Mouse (Mus musculus) kidney, embryonic 15.5 days (tissue): Measurements from ENCODE around the gene Crocc2. TPM values are rescaled to one million over a fixed set of nuclear protein-coding genes. Genes with fewer than 3 reads are reported as not detected.
"Not testable (repeated sequence)": the region's sequence is repeated elsewhere in the genome, so short reads cannot be mapped to it uniquely, and the experiment has no call there.

ENCODE experiments used
- ATAC-seq: fragments of 200-750 bp; cut with Nextera tagmentation; replicated peaks from 2 replicates; pipeline ENCODE4 v1.8.0; 2017; ENCODE audit warnings: moderate TSS enrichment; ENCODE audit not compliant: low FRiP score
- H3K27ac ChIP-seq: fragments of 300-500 bp; sonication (generic); 2 replicates; pipeline ENCODE4 v1.5.1; 2015; ENCODE audit warnings: mild to moderate bottlenecking, inconsistent platforms
- H3K27me3 ChIP-seq: fragments of 300-500 bp; sonication (generic); 2 replicates; pipeline ENCODE4 v1.6.1; 2015; ENCODE audit warnings: inconsistent platforms
- H3K36me3 ChIP-seq: fragments of 300-500 bp; sonication (generic); 2 replicates; pipeline ENCODE4 v1.6.1; 2015; ENCODE audit warnings: inconsistent platforms
- H3K4me1 ChIP-seq: fragments of 300-500 bp; sonication (generic); 2 replicates; pipeline ENCODE4 v1.6.1; 2015; ENCODE audit warnings: inconsistent platforms
- H3K4me2 ChIP-seq: fragments of 300-500 bp; sonication (generic); 2 replicates; pipeline ENCODE4 v1.6.1; 2015; ENCODE audit warnings: moderate library complexity, mild to moderate bottlenecking, inconsistent platforms
- H3K4me3 ChIP-seq: fragments of 300-500 bp; sonication (generic); replicated peaks from 2 replicates; pipeline ENCODE4 v1.5.1; 2015; ENCODE audit warnings: mild to moderate bottlenecking, inconsistent platforms
- H3K9ac ChIP-seq: fragments of 300-500 bp; sonication (generic); 2 replicates; pipeline ENCODE4 v1.6.1; 2015; ENCODE audit warnings: mild to moderate bottlenecking, inconsistent platforms
- H3K9me3 ChIP-seq: fragments of 300-500 bp; sonication (generic); replicated peaks from 2 replicates; pipeline ENCODE4 v1.6.1; 2016; ENCODE audit warnings: inconsistent platforms
- WGBS: fragments of 180-500 bp; shearing (Covaris S2); methylation state at CpG from one replicate; pipeline ENCODE4 v1.1.7; 2015; ENCODE audit warnings: mixed read lengths; 5-methylcytosine and 5-hydroxymethylcytosine counted together
- polyA plus RNA-seq: library from polyadenylated mRNA; unstranded; fragments of >200 nt; fragmentation: Nextera tagmentation; extraction: Ambion mirVana; gene quantifications from 2 replicates; pipeline ENCODE4 v1.2.1, GENCODE M21; 2015

Gene Crocc2
- polyA plus RNA-seq, 1 experiment from 2014 or later: 0.25 TPM

- no peak overlapping the region for H3K4me2 ChIP-seq
- H3K27ac ChIP-seq: no peak overlapping the region
- no peak overlapping the region for H3K9ac ChIP-seq
- ATAC-seq: no peak
- H3K4me3 ChIP-seq: no peak overlapping the region
- no peaks in the 10 kb centered on the region for H3K36me3 ChIP-seq
- H3K9me3 ChIP-seq: no peaks in the 10 kb centered on the region
- no peaks in the 10 kb centered on the region for H3K4me1 ChIP-seq
- 85% methylated on average over 11 of the region's 11 CpGs for WGBS
- 0 out of 2 replicates have a peak, but pooled peaks cover 5% of the 10 kb centered on the region for H3K27me3 ChIP-seq
Observed at GRCm38 (mm10) chr1:93166346-93167079, 2.0 kb upstream of the Crocc2 start.

- 76% methylated on average over 4 of the region's 4 CpGs for WGBS
- no peak overlapping the region for H3K27ac ChIP-seq
- H3K36me3 ChIP-seq: no peaks in the 10 kb centered on the region
- H3K9ac ChIP-seq: no peak overlapping the region
- H3K4me2 ChIP-seq: no peak overlapping the region
- ATAC-seq: no peak
- H3K4me3 ChIP-seq: no peak overlapping the region
- H3K4me1 ChIP-seq: peaks cover 31% of the 10 kb centered on the region
- H3K9me3 ChIP-seq: no peaks in the 10 kb centered on the region
- peaks cover 5% of the 10 kb centered on the region; the same call in 1 of the 2 replicates for H3K27me3 ChIP-seq
Observed at GRCm38 (mm10) chr1:93173665-93174064, 5.1 kb downstream of the Crocc2 start.

- no peak overlapping the region for H3K9ac ChIP-seq
- no peak overlapping the region for H3K4me2 ChIP-seq
- H3K4me3 ChIP-seq: no peak overlapping the region
- ATAC-seq: peak; percentile 49
- H3K4me1 ChIP-seq: peaks cover 31% of the 10 kb centered on the region
- peaks cover 5% of the 10 kb centered on the region; the same call in 1 of the 2 replicates for H3K27me3 ChIP-seq
- H3K36me3 ChIP-seq: no peaks in the 10 kb centered on the region
- H3K27ac ChIP-seq: no peak overlapping the region
- under 1% methylated on average over 4 of the region's 4 CpGs for WGBS
- H3K9me3 ChIP-seq: no peaks in the 10 kb centered on the region
Observed at GRCm38 (mm10) chr1:93174399-93174798, 5.9 kb downstream of the Crocc2 start.

- 13% methylated on average over 6 of the region's 6 CpGs for WGBS
- Histone ChIP-seq H3K4me2 (peak overlapping the region; percentile 80), H3K4me3 (peak overlapping the region; percentile 40; the same call in 1 of the 2 replicates), H3K36me3 (no peaks in the 10 kb centered on the region), H3K27me3 (peaks cover 1% of the 10 kb centered on the region; the same call in 1 of the 2 replicates), H3K9ac (no peak overlapping the region), H3K27ac (peak overlapping the region; percentile 89), H3K9me3 (no peaks in the 10 kb centered on the region), H3K4me1 (peaks cover 31% of the 10 kb centered on the region)
- no peak for ATAC-seq
Observed at GRCm38 (mm10) chr1:93175849-93176248, 7.3 kb downstream of the Crocc2 start.

- Histone ChIP-seq H3K9me3 (no peaks in the 10 kb centered on the region), H3K4me3 (peak overlapping the region; percentile 40), H3K4me1 (peaks cover 31% of the 10 kb centered on the region), H3K4me2 (peak overlapping the region; percentile 80), H3K36me3 (no peaks in the 10 kb centered on the region), H3K9ac (peak overlapping the region; percentile 24; the same call in 1 of the 2 replicates), H3K27me3 (no peaks in the 10 kb centered on the region; the same call in 1 of the 2 replicates), H3K27ac (peak overlapping the region; percentile 89)
- WGBS: 2% methylated on average over 42 of the region's 44 CpGs
- ATAC-seq: peak; percentile 83
Observed at GRCm38 (mm10) chr1:93176525-93177332, 8.2 kb downstream of the Crocc2 start.

GRCm38 (mm10) chr1:93182281-93182680, 13.8 kb downstream of the Crocc2 start:
- WGBS: 90% methylated on average over 7 of the region's 7 CpGs
- Histone ChIP-seq H3K4me2 (no peak overlapping the region), H3K27me3 (no peaks in the 10 kb centered on the region), H3K4me3 (no peak overlapping the region), H3K9ac (no peak overlapping the region), H3K9me3 (no peaks in the 10 kb centered on the region), H3K4me1 (peaks cover 3% of the 10 kb centered on the region), H3K27ac (no peak overlapping the region), H3K36me3 (no peaks in the 10 kb centered on the region)
- ATAC-seq: no peak

GRCm38 (mm10) chr1:93184071-93184828, 15.7 kb downstream of the Crocc2 start:
- Histone ChIP-seq H3K36me3 (no peaks in the 10 kb centered on the region), H3K9me3 (no peaks in the 10 kb centered on the region), H3K4me2 (no peak overlapping the region), H3K27ac (no peak overlapping the region), H3K4me1 (peaks cover 15% of the 10 kb centered on the region), H3K27me3 (no peaks in the 10 kb centered on the region), H3K9ac (no peak overlapping the region), H3K4me3 (no peak overlapping the region)
- no peak for ATAC-seq
- WGBS: 78% methylated on average over 14 of the region's 14 CpGs

- peaks cover 26% of the 10 kb centered on the region for H3K4me1 ChIP-seq
- 11% methylated on average over 16 of the region's 17 CpGs for WGBS
- H3K9ac ChIP-seq: no peak overlapping the region
- H3K27ac ChIP-seq: no peak overlapping the region
- H3K4me2 ChIP-seq: peak overlapping the region; percentile 36
- no peaks in the 10 kb centered on the region for H3K9me3 ChIP-seq
- H3K4me3 ChIP-seq: no peak overlapping the region
- H3K27me3 ChIP-seq: peaks cover 13% of the 10 kb centered on the region
- no peak for ATAC-seq
- H3K36me3 ChIP-seq: no peaks in the 10 kb centered on the region
Observed at GRCm38 (mm10) chr1:93190726-93191305, 22.3 kb downstream of the Crocc2 start.

- no peaks in the 10 kb centered on the region for H3K9me3 ChIP-seq
- no peaks in the 10 kb centered on the region for H3K36me3 ChIP-seq
- H3K27me3 ChIP-seq: peaks cover 10% of the 10 kb centered on the region
- H3K4me3 ChIP-seq: no peak overlapping the region
- no peak overlapping the region for H3K27ac ChIP-seq
- peaks cover 8% of the 10 kb centered on the region for H3K4me1 ChIP-seq
- 93% methylated on average over 3 of the region's 3 CpGs for WGBS
- H3K9ac ChIP-seq: no peak overlapping the region
- no peak for ATAC-seq
- no peak overlapping the region for H3K4me2 ChIP-seq
Observed at GRCm38 (mm10) chr1:93194961-93195360, 26.4 kb downstream of the Crocc2 start.

- ATAC-seq, H3K27ac ChIP-seq, H3K9me3 ChIP-seq, H3K36me3 ChIP-seq, H3K27me3 ChIP-seq, H3K9ac ChIP-seq, H3K4me1 ChIP-seq, H3K4me2 ChIP-seq, H3K4me3 ChIP-seq: not testable (repeated sequence)
- 80% methylated on average over 2 of the region's 2 CpGs for WGBS
Observed at GRCm38 (mm10) chr1:93197454-93197853, 28.9 kb downstream of the Crocc2 start.

- 76% methylated on average over 3 of the region's 3 CpGs for whole genome bisulfite sequencing
- no peak for ATAC-seq
- H3K27ac ChIP-seq: peak overlapping the region; percentile 37; the same call in 1 of the 2 replicates
Observed at GRCm38 (mm10) chr1:93197916-93198315, 29.4 kb downstream of the Crocc2 start.

More at GRCm38 (mm10) chr1:93197916-93198315, 29.4 kb downstream of the Crocc2 start:
- no peaks in the 10 kb centered on the region for H3K36me3 ChIP-seq
- H3K9ac ChIP-seq: no peak overlapping the region
- H3K4me1 ChIP-seq: no peaks in the 10 kb centered on the region
- no peaks in the 10 kb centered on the region for H3K9me3 ChIP-seq
- no peaks in the 10 kb centered on the region for H3K27me3 ChIP-seq
- H3K4me2 ChIP-seq: no peak overlapping the region
- H3K4me3 ChIP-seq: no peak overlapping the region
